Mouse (Mus musculus) lung, postnatal 25 days (tissue): ENCODE measurements around the gene Kat6b.
"Not testable (repeated sequence)": the region's sequence is repeated elsewhere in the genome, so short reads cannot be mapped to it uniquely, and the experiment has no call there.

ENCODE experiments used
- DNase-seq: peaks from one replicate; pipeline ENCODE4 v3.0.0; 2022; ENCODE audit warnings: low spot score

The Kat6b gene

GRCm38 (mm10) chr14:21669218-21669617 is 188.0 kb downstream of the Kat6b start:
- no peak for DNase-seq

DNA sequence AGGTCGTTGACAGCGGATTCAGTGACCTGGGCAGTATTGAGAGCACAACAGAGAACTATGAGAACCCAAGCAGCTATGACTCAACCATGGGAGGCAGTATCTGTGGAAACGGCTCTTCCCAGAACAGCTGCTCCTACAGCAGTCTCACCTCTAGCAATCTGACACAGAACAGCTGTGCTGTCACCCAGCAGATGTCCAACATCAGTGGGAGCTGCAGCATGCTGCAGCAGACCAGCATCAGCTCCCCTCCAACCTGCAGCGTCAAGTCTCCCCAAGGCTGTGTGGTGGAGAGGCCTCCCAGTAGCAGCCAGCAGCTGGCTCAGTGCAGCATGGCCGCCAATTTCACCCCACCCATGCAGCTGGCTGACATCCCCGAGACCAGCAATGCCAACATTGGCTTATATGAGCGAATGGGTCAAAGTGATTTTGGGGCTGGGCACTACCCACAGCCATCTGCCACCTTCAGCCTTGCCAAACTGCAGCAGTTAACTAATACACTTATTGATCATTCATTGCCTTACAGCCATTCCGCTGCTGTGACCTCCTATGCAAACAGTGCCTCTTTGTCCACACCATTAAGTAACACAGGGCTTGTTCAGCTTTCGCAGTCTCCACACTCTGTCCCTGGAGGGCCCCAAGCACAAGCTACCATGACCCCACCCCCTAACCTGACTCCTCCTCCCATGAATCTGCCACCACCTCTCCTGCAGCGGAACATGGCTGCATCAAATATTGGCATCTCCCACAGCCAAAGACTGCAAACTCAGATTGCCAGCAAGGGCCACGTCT is 188.6 kb downstream of the Kat6b start:
- DNase-seq = peak; percentile 59

DNA sequence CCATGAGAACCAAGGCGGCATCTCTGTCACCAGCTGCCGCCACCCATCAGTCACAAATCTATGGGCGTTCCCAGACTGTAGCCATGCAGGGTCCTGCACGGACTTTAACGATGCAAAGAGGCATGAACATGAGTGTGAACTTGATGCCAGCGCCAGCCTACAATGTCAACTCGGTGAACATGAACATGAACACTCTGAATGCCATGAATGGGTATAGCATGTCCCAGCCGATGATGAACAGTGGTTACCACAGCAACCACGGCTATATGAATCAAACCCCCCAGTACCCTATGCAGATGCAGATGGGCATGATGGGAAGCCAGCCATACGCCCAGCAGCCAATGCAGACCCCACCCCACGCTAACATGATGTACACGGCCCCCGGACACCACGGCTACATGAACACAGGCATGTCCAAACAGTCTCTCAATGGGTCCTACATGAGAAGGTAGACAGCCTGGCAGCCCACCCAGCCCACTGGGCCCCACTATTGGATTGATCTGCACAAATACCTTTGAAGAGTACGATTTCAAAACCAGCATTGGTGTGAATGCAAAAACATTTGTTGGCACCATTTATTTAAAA is 189.3 kb downstream of the Kat6b start:
- not testable (repeated sequence) for DNase-seq

DNA sequence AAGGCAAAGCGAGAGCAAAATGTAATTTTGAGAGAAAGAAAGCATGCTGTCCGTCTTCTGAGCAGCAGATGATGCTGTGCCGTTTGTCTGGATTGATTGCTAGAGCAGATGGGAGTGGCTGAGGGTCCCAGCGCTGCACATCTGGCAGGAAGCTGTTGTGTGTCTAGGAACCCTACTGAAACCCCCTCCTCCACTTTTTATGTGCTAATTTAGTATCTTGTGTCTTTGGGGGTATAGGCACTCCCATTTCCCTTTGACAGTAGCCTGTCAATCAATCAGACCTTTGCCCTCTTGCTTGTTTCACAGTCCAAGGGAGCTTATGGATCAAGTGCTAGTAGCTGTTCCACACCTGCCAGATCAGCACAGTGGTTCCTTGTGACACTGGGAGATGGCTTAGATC is 191.9 kb downstream of the Kat6b start:
- DNase-seq = no peak

- no peak for DNase-seq
Measured at GRCm38 (mm10) chr14:21674471-21674870, 193.2 kb downstream of the Kat6b start.

- DNase-seq = no peak
Measured at GRCm38 (mm10) chr14:21676223-21676622, 195.0 kb downstream of the Kat6b start.

DNA sequence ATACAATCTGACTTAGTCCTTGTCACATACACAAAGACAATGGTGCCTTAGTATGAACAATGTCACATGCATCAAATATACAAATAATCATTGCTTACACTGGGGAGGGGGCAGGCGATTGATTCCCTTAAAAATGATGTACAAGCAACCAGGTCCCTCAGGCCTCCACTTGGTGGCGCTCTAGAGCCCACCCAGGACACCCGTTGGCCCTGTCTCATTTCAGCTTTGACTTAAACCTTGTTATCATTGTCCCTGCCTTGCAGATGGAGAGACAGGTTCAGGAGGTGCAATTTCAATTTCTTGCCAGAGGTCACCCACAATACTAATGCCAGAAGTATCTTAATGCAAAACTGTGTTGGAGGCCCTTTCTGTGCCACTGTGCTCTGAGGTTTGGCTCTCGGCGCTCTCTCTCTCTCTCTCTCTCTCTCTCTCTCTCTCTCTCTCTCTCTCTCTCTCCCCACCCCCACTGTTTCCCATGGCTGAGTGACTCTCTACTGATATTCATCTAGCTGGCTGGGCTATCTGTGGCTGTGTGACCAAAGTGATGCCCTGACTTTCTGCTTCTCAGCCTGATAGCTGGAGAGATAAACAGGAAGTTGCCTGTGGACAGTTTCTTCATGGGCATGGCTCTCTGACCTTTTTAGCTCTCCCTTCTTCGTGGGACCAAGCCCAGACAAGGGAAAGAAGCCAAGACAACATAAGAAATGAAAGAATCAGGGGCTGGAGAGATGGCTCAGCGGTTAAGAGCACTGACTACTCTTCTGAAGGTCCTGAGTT is 197.5 kb downstream of the Kat6b start:
- DNase-seq = peak; percentile 63

DNA sequence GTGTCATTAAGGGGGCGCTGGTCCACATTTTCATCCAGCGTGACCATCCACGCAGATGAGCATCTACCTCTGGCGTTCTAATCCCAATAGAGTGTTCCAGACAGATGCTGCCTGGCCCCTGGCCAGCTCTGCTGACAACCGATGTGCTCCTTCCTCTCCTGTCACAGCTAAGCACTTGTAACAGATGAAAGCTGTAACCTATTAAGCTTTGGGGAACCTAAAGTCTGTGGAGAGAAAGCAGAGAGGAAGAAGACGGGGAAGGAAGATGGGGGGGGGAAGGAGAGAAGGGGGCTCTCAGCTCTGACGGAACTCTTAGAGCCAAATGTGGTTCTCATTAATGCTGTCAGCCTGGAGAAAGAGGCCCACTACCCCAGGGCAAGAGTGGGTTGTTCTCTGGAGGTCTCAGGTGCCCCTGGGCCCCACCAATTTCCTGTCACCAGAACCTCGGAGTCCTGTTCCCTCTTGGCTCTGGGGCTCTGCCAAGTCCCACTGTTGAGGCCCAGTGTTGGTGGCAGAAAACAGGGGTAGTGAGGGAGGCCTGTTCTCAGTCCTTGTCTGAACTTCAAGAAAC is 198.5 kb downstream of the Kat6b start:
- DNase-seq = no peak

DNA sequence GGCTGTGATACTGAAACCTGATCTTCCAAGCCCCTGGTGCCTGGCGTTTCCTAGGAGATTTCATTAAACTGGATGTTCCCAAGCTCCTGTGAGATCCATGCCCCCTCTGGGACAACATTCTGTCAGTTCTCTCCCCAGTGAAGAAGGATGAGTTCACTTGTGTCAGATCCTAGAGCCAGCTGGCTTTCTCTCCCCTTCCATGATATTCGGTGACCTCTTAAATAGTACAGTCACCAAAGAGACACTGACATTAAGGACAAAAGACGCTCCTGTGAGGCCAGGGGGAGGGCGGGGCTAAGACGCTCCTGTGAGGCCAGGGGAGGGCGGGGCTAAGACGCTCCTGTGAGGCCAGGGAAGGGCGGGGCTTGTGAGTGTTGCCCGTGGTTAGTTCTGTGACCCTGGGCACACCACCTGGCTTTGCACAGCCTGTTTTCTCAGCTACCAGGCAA is 201.5 kb downstream of the Kat6b start:
- peak; percentile 76 for DNase-seq

DNA sequence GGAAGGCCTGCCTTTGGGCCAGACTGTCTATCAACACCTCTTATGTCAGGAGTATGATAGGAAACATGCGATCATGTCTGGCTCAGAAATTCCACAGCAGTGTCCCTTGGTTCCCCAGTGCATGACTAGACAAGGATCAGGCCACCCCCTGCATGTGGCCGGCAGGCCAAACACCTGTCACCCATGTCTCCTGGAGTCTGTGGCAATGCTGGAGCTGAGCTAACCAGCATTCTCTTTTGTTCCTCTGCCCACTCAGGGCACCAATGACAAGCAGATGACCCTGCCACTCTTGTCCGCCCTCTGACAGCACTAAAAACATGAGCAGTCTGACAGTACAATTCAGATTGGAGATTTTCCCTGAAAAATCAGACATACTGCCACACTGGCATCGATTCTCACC is 202.6 kb downstream of the Kat6b start:
- DNase-seq = no peak

DNA sequence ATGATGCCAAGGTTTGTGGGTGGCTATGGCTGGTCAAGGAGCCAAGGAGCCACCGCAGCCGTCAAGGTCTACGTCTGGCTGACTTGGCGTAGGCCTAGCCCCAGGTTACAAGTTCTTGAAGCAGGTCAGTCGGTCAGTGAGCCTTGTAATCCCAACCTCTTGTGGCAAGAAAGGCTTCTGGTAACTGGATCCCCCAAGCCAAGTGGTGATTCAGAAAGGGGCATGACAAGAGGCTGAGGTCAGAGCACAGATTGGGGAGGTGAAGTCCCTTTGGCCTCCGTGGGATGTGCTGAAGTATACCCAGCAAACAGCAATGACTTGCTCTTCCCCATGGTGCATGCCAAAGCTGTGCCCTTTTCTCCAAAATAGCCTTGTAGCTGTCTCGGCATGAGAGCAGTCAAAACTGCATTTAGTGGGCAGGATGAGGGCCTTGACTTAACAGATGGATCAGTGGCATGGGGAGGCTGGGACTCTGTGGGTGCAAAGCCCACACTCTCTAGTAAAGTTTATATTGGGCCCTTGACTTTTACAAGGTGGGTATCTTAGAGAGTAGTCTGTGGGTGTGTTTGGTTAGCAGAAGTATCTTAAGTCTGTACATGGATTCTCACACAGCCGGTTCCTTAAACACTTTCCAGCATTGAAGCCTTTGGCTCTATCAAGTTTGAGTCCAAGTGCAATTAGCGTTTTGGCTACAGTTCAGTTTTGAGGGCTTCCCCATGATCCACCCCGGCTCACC is 204.3 kb downstream of the Kat6b start:
- no peak for DNase-seq

DNA sequence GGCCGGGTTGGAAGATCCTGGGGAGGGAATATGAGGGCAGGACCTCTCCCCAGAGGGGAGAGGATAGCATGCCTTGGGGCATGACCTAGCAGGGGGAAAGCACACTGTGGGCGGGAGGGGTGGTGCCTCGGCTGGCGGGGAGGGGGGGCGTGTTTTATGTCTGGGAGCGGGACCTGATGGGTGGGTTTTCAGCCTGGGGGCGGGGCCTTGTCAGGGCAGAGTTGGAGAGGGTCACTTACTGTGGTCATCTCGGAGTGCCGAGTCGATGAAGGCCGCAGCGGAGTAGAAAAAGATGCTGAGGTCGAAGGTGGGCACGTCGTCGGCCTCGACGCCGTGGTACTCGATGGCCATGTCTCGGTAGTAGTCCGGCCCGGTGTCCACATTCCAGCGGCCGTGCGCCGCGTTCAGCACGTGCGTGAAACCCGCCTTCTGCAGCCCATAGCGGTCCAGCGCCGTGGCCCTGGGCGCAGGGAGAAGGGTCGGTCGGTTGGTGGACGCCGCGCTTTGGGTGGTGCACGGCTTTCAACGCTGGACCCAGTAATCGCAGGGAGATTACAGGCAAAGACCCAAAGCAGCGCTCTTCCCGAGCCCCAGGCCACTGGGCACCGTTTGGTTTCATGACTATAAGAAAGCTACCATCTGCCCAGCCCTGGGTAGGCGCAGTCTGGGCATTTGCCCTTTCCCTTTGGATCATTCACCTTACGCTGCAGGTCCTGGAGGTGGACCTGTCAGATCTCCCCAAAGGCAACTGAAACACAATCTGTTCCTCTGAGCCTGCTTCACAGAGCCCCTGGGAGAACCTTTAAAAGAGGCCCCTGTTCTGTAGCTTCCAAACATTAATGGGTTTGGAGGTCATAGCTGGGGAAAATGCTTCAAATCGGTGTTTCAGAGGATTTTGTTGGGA is 205.4 kb downstream of the Kat6b start:
- no peak for DNase-seq

DNA sequence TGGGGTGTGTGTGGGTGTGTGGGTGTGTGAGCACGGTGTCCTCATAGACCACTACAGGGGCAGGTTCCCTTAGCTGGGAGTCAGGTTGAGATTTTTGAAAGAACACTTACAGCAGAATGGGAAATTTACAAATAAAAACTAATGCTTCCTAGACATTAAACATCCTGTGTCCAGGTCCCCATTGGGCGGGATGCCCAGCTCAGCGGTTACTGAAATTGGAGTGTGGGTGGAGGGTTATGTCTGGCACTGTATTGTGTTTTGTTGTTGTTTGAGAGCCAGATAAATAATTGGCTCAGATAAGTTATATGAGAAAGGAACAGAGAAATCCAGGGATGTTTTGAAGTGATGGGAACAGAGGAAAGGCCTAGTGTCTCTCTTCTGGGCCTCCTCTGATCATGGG is 209.8 kb downstream of the Kat6b start:
- peak; percentile 36 for DNase-seq

DNA sequence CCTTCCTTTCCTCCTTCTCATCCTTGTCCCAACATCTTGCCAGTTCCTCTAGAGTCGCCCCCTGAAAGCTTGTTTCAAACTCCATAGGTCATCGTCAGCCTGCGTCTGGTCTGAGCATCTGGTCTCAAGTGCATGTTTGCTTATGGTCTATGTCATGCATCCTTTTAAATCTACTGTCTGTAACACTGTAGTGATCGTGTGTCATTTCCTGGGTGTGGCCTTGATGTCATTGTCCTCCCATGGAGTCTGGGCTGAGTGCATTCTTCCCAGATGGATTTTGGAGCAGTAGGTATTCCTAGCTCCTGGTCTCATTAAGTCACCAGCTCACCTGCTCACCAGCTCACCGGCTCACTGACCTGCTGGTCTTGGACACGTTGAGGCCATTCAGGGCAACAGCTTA is 213.8 kb downstream of the Kat6b start:
- peak; percentile 16 for DNase-seq

GRCm38 (mm10) chr14:21696186-21696830 is 215.1 kb downstream of the Kat6b start:
- no peak for DNase-seq

GRCm38 (mm10) chr14:21702691-21703090 is 221.5 kb downstream of the Kat6b start:
- DNase-seq = no peak

- DNase-seq = peak; percentile 43
Measured at GRCm38 (mm10) chr14:21703255-21703654, 222.0 kb downstream of the Kat6b start.

GRCm38 (mm10) chr14:21705462-21705861 is 224.2 kb downstream of the Kat6b start:
- no peak for DNase-seq

GRCm38 (mm10) chr14:21706759-21707571 is 225.7 kb downstream of the Kat6b start:
- peak; percentile 69 for DNase-seq
